Mouse (Mus musculus): Measurements from ENCODE around the gene Pot1a. TPM values are rescaled to one million over a fixed set of nuclear protein-coding genes. Genes with fewer than 3 reads are reported as not detected.

Gene Pot1a
- total RNA-seq (2012; rRNA removed) (19.9 and 21.6 TPM in 2 replicates), polyA plus RNA-seq (2012; ENCODE audit: insufficient read depth in 1 of 2, insufficient read length in 2 of 2, low read depth in 1 of 2, low replicate concordance in 2 of 2, missing spikeins in 1 of 2) (10 to 100 TPM in 1 of 2 experiments, not detected in 1; 22.0 TPM)

DNA sequence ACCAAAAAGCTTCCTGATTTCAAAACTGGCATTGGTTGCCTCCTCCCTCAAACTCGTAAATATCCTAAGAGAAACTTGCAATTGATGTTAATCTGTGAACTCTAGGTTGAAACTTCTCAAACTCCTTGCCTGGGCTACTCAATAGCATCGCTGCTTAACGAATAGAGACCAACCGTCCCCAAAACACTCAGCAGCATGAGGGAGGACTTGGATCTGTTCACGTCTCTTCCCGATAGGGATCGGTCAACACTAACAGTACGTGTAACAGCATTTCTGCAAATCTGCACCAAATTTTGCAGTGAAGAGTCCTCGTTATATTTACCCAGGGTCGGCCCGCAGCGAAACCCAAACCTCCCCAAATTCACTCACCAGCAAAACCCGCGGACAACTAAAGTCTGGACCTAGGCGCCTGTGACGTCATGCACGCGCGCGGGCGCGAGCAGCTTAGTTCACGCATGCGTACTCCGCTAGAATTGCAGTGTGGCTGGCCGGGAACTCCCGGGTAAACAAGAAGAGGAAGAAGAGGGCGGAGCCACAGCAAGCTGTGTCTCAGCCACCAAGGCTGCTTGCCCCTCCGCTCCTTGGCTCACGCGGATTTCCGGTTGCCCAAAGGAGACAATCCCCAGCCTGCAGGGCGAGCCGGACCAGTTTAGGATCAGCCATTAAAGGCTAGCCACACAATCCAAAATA lies at the start of gene Pot1a:
TSS of gene Pot1a (minus strand) at position 441 of the 690 bp plus-strand sequence.
- peak within 1 kb of the TSS; percentile 90 for H3K27ac ChIP-seq (ENCODE audit: control insufficient read depth, low read depth, low read length)
- no peaks in the 10 kb centered on the region for H3K9me3 ChIP-seq (replicated peaks; ENCODE audit: insufficient read depth, low read length)
- peaks cover 0 to 10% of the 10 kb centered on the region in 2 experiments; a peak in 3 of 4 replicates for H3K36me3 ChIP-seq (ENCODE audit: control insufficient read depth in 1 of 2, insufficient read depth in 2 of 2, low read length in 2 of 2)
- H3K9ac ChIP-seq (ENCODE audit: control insufficient read depth, low read depth, low read length, poor library complexity, severe bottlenecking) = peak within 1 kb of the TSS; percentile 89
- no peaks in the 10 kb centered on the region; a peak in 1 of 4 replicates for H3K27me3 ChIP-seq (ENCODE audit: control insufficient read depth in 1 of 2, insufficient read depth in 2 of 2, low read length in 2 of 2)
- H3K4me1 ChIP-seq (ENCODE audit: control insufficient read depth in 1 of 2, insufficient read depth in 2 of 2, low read length in 2 of 2) = peaks cover 7 to 10% of the 10 kb centered on the region in 2 experiments
- peaks cover 9% of the 10 kb centered on the region for H3K79me2 ChIP-seq (ENCODE audit: control insufficient read depth, insufficient read depth, low read length, poor library complexity)
- DNase-seq (ENCODE audit: low read depth, low spot score) = peak; percentile 98
- H3K4me3 ChIP-seq (ENCODE audit: control insufficient read depth in 1 of 2, insufficient read depth in 1 of 2, low read depth in 2 of 2, low read length in 2 of 2) = peak within 1 kb of the TSS; percentile 90 to 97
- TF ChIP-seq TAL1 (IDR thresholded peaks at IDR 0.05; ENCODE audit: low read length) (no peak), GABPA (IDR thresholded peaks at IDR 0.05; ENCODE audit: low read depth, low read length) (no peak), BHLHE40 (IDR thresholded peaks at IDR 0.05; ENCODE audit: borderline replicate concordance, low read depth, low read length) (no peak), NRF1 (IDR thresholded peaks at IDR 0.05; ENCODE audit: insufficient read depth, low read depth, low read length, poor library complexity, severe bottlenecking) (peak; percentile 72), CTCF (IDR thresholded peaks at IDR 0.05 in 2 of 3, conservative IDR thresholded peaks at IDR 0.05 in 1 of 3; ENCODE audit: control insufficient read depth in 1 of 3, insufficient read depth in 1 of 3, low read depth in 2 of 3, low read length in 3 of 3, poor library complexity in 1 of 3, severe bottlenecking in 1 of 3) (no peak), ZKSCAN1 (IDR thresholded peaks at IDR 0.05; ENCODE audit: low read depth, low read length) (no peak), KAT2A (conservative IDR thresholded peaks at IDR 0.05; ENCODE audit: low read depth, low read length) (no peak), POLR2AphosphoS2 (IDR thresholded peaks at IDR 0.05; ENCODE audit: low read length) (peak; percentile 36; the same call in 1 of the 2 replicates), POLR2AphosphoS5 (IDR thresholded peaks at IDR 0.05; ENCODE audit: borderline replicate concordance, low read depth, low read length) (peak; percentile 42; the same call in 1 of the 2 replicates), ELF1 (IDR thresholded peaks at IDR 0.05; ENCODE audit: low read depth, low read length) (peak; percentile 61), MXI1 (IDR thresholded peaks at IDR 0.05; ENCODE audit: low read depth, low read length) (peak; percentile 51), MAZ (IDR thresholded peaks at IDR 0.05; ENCODE audit: low read depth, low read length) (no peak), ZNF384 (IDR thresholded peaks at IDR 0.05; ENCODE audit: low read depth, low read length) (no peak), MAFK (IDR thresholded peaks at IDR 0.05; ENCODE audit: borderline replicate concordance, low read depth, low read length) (no peak), ETS1 (IDR thresholded peaks at IDR 0.05; ENCODE audit: low read depth, low read length) (peak; percentile 14; the same call in 1 of the 2 replicates), GATA1 (IDR thresholded peaks at IDR 0.05; ENCODE audit: low read depth, low read length) (no peak), HCFC1 (IDR thresholded peaks at IDR 0.05; ENCODE audit: low read depth, low read length) (peak; percentile 82), MAX (IDR thresholded peaks at IDR 0.05; ENCODE audit: low read length) (peak; percentile 29; the same call in 1 of the 2 replicates), MEF2A (IDR thresholded peaks at IDR 0.05; ENCODE audit: extremely low read depth, insufficient replicate concordance, low read depth, low read length, poor library complexity, severe bottlenecking) (no peak), CHD1 (IDR thresholded peaks at IDR 0.05; ENCODE audit: low read depth, low read length) (no peak), RAD21 (IDR thresholded peaks at IDR 0.05; ENCODE audit: low read depth, low read length) (no peak), CHD2 (IDR thresholded peaks at IDR 0.05; ENCODE audit: low read length) (no peak), ZC3H11A (IDR thresholded peaks at IDR 0.05; ENCODE audit: low read depth, low read length) (no peak), E2F4 (IDR thresholded peaks at IDR 0.05; ENCODE audit: borderline replicate concordance, low read depth, low read length) (peak; percentile 37; the same call in 1 of the 2 replicates), USF2 (IDR thresholded peaks at IDR 0.05; ENCODE audit: borderline replicate concordance in 1 of 2, insufficient read depth in 1 of 2, low read depth in 1 of 2, low read length in 2 of 2) (no peak), SMC3 (IDR thresholded peaks at IDR 0.05; ENCODE audit: low read depth, low read length) (no peak), NELFE (IDR thresholded peaks at IDR 0.05; ENCODE audit: low read depth, low read length) (peak; percentile 79), MYB (IDR thresholded peaks at IDR 0.05; ENCODE audit: low read depth, low read length) (no peak), MYC (IDR thresholded peaks at IDR 0.05; ENCODE audit: low read depth, low read length) (no peak), TBP (IDR thresholded peaks at IDR 0.05; ENCODE audit: low read depth, low read length) (peak; percentile 89), USF1 (IDR thresholded peaks at IDR 0.05; ENCODE audit: low read depth, low read length) (no peak), JUND (IDR thresholded peaks at IDR 0.05; ENCODE audit: low read depth, low read length) (no peak), UBTF (IDR thresholded peaks at IDR 0.05; ENCODE audit: borderline replicate concordance, insufficient read depth, low read depth, low read length) (no peak), POLR2A (IDR thresholded peaks at IDR 0.05; ENCODE audit: control insufficient read depth in 1 of 2, insufficient read depth in 1 of 2, low read depth in 1 of 2, low read length in 2 of 2, poor library complexity in 1 of 2) (peak; percentile 53 to 91), SIN3A (IDR thresholded peaks at IDR 0.05; ENCODE audit: low read length) (no peak; the same call in 1 of the 2 replicates), EP300 (IDR thresholded peaks at IDR 0.05; ENCODE audit: low read depth in 1 of 2, low read length in 2 of 2) (no peak; a peak in 1 of 4 replicates)

Measured in MEL (cell line).